In genomic region chr8:85298600-85299433, GRCm38 (mm10) we compare ENCODE assay signal across 8 mouse cellular contexts. TPM values are rescaled to one million over a fixed set of nuclear protein-coding genes. Genes with fewer than 3 reads are reported as not detected.
DNase-seq lines count a peak whose midpoint lies in the region; ATAC-seq and TF ChIP-seq lines count a peak whose summit lies in the region.

No protein-coding gene starts in this region.

- H3K9ac ChIP-seq in heart, postnatal 0 days (replicated peaks; ENCODE audit: low read depth, low read length), result peak overlapping the region; percentile 89

- no peak for TF ChIP-seq CTCF in heart, postnatal 0 days (IDR thresholded peaks at IDR 0.05; ENCODE audit: low read depth)

- H3K4me3 ChIP-seq in heart, postnatal 0 days (ENCODE audit: low read depth, low read length), result peak overlapping the region; percentile 77
- H3K4me3 ChIP-seq in midbrain, embryonic 10.5 days, result peak overlapping the region; percentile 95

- peak overlapping the region; percentile 95 for H3K27ac ChIP-seq in heart, postnatal 0 days (ENCODE audit: low read depth)
- peak overlapping the region; percentile 98 for H3K27ac ChIP-seq in midbrain, embryonic 10.5 days (replicated peaks)

- H3K36me3 ChIP-seq in heart, postnatal 0 days (replicated peaks; ENCODE audit: control insufficient read depth, insufficient read depth, low read length), result peaks cover 24% of the 10 kb centered on the region
- H3K36me3 ChIP-seq in midbrain, embryonic 10.5 days, result peaks cover 38% of the 10 kb centered on the region

- WGBS in heart, postnatal 0 days, result under 1% methylated on average over 53 of the region's 53 CpGs
- 1% methylated on average over 53 of the region's 53 CpGs for WGBS in midbrain, embryonic 10.5 days

- no peak for ATAC-seq in CD4-positive, CD25-positive, alpha-beta regulatory T cell, adult 4 months
- peak; percentile 34 for ATAC-seq in heart, postnatal 0 days (ENCODE audit: insufficient read depth, low read depth)

- intact Hi-C loops in left cerebral cortex, postnatal 25 days (cut with DNase I), result loop anchor here (5.0 kb wide), 1 partner anchor 217 kb away; the partner anchor contains the start of genes Man2b1, Wdr83 and Wdr83os

- peaks cover 21% of the 10 kb centered on the region for H3K4me1 ChIP-seq in heart, postnatal 0 days (ENCODE audit: control insufficient read depth, insufficient read depth)
- peaks cover 37% of the 10 kb centered on the region for H3K4me1 ChIP-seq in midbrain, embryonic 10.5 days

- H3K27me3 ChIP-seq in heart, postnatal 0 days (ENCODE audit: control insufficient read depth, insufficient read depth, low read length), result no peaks in the 10 kb centered on the region
- H3K27me3 ChIP-seq in midbrain, embryonic 10.5 days (ENCODE audit: low read depth, poor library complexity, severe bottlenecking), result no peaks in the 10 kb centered on the region

- peak overlapping the region; percentile 97 for H3K4me2 ChIP-seq in heart, postnatal 0 days (ENCODE audit: low read depth, low read length)

- no peaks in the 10 kb centered on the region for H3K9me3 ChIP-seq in heart, postnatal 0 days (replicated peaks; ENCODE audit: control insufficient read depth, low read length)
- H3K9me3 ChIP-seq in midbrain, embryonic 10.5 days (replicated peaks), result no peaks in the 10 kb centered on the region

- peak; percentile 24 for DNase-seq in CD4-positive, CD25-positive, alpha-beta regulatory T cell, adult 2 months (ENCODE audit: low read depth, low spot score)
- DNase-seq in A20 (ENCODE audit: low read depth, low spot score), result peak; percentile 78
- peak; percentile 32 for DNase-seq in embryo, embryonic 11 days
- peak; percentile 12 for DNase-seq in heart, postnatal 0 days (ENCODE audit: low spot score)
- peak; percentile 9 to 12 for DNase-seq in left cerebral cortex, postnatal 25 days (ENCODE audit: low spot score in 2 of 2)
- DNase-seq in midbrain, embryonic 10.5 days (ENCODE audit: low spot score), result peak; percentile 15
- DNase-seq in yolk sac, embryonic 10.5 days (ENCODE audit: low spot score), result peak; percentile 45

- no peak for TF ChIP-seq EP300 in heart, postnatal 0 days (IDR thresholded peaks at IDR 0.05; ENCODE audit: low read depth)

RNA-seq across cellular contexts. Expression of gene Orc6, which starts 0.6 kb away (rescaled TPM):
- polyA plus RNA-seq in CD4-positive, CD25-positive, alpha-beta regulatory T cell, adult 4 months (2017; shearing (Covaris generic)), result 10 to 100 TPM; 32.6 to 34.9 TPM
- total RNA-seq in heart, postnatal 0 days (2014; rRNA removed; ENCODE audit: low replicate concordance), result 15.9 and 23.3 TPM in 2 replicates
- polyA plus RNA-seq in heart, postnatal 0 days (2015; fragmentation: Nextera tagmentation; extraction: Ambion mirVana), result 25.7 and 26.3 TPM in 2 replicates
- 10 to 100 TPM; 27.1 to 31.9 TPM for total RNA-seq in left cerebral cortex, postnatal 25 days (2021)
- 145 and 157 TPM in 2 replicates for polyA plus RNA-seq in midbrain, embryonic 10.5 days (2016; fragmentation: Nextera tagmentation; extraction: Ambion mirVana)

RNA-seq across cellular contexts. Expression of gene Vps35, which starts 0.8 kb away (rescaled TPM):
- polyA plus RNA-seq in CD4-positive, CD25-positive, alpha-beta regulatory T cell, adult 4 months (2017; shearing (Covaris generic)), result 100 to 1,000 TPM in 1 of 2 experiments, 10 to 100 TPM in 1; 98.5 to 119 TPM
- 71.5 and 77.2 TPM in 2 replicates for total RNA-seq in heart, postnatal 0 days (2014; rRNA removed; ENCODE audit: low replicate concordance)
- 82.3 and 82.5 TPM in 2 replicates for polyA plus RNA-seq in heart, postnatal 0 days (2015; fragmentation: Nextera tagmentation; extraction: Ambion mirVana)
- total RNA-seq in left cerebral cortex, postnatal 25 days (2021), result 100 to 1,000 TPM; 137 to 143 TPM
- 159 and 163 TPM in 2 replicates for polyA plus RNA-seq in midbrain, embryonic 10.5 days (2016; fragmentation: Nextera tagmentation; extraction: Ambion mirVana)

Comparison
In these comparisons a context has a peak if more than half of its experiments do, and no peak if none do; other contexts are left out.
1. DNase-seq: peak in every context shown above with its lines; median percentile 78 in A20; 45 in yolk sac, embryonic 10.5 days; 32 in embryo, embryonic 11 days; 24 in CD4-positive, CD25-positive, alpha-beta regulatory T cell, adult 2 months; 15 in midbrain, embryonic 10.5 days; 12 in heart, postnatal 0 days; 10 in left cerebral cortex, postnatal 25 days.